In genomic region chr4:96161575-96161974, GRCm38 (mm10) we compare ENCODE assay signal across 21 mouse cellular contexts. TPM values are rescaled to one million over a fixed set of nuclear protein-coding genes. Genes with fewer than 3 reads are reported as not detected.
DNase-seq lines count a peak whose midpoint lies in the region; ATAC-seq and TF ChIP-seq lines count a peak whose summit lies in the region.
"Had no signal": no experiment of that assay in that cellular context is flagged by ENCODE, and none has a peak within 500 bp of the region (broad histone marks: within the 10 kb centered on the region; RNA-seq: fewer than 3 reads in every experiment).

No protein-coding gene starts in this region.

- 60% methylated on average over 1 of the region's 1 CpGs for WGBS in lung, embryonic 14.5 days
- WGBS in heart, embryonic 12.5 days = 65% methylated on average over 1 of the region's 1 CpGs

- ATAC-seq in lung, embryonic 14.5 days (ENCODE audit: insufficient read depth) = 0 out of 2 replicates have a peak, but pooled peaks have one; percentile 52
- no peak for ATAC-seq in heart, embryonic 12.5 days (ENCODE audit: insufficient number of reproducible peaks, low FRiP score)
- ATAC-seq: forebrain, embryonic 14.5 days; forebrain, embryonic 16.5 days had no signal

- no peak overlapping the region for H3K4me3 ChIP-seq in lung, embryonic 14.5 days (ENCODE audit: low read depth, low read length)
- no peak overlapping the region for H3K4me3 ChIP-seq in heart, embryonic 12.5 days
- H3K4me3 ChIP-seq: embryonic facial prominence, embryonic 10.5 days; embryonic facial prominence, embryonic 12.5 days; forebrain, embryonic 10.5 days; forebrain, embryonic 12.5 days had no signal

- H3K27ac ChIP-seq in lung, embryonic 14.5 days (ENCODE audit: low read depth) = no peak overlapping the region
- H3K27ac ChIP-seq in heart, embryonic 12.5 days (ENCODE audit: poor library complexity, severe bottlenecking) = no peak overlapping the region
- H3K27ac ChIP-seq: embryonic facial prominence, embryonic 10.5 days; embryonic facial prominence, embryonic 12.5 days; forebrain, embryonic 10.5 days; forebrain, embryonic 12.5 days had no signal

- TF ChIP-seq CTCF in lung, embryonic 14.5 days (IDR thresholded peaks at IDR 0.05; ENCODE audit: low read depth) = no peak

- no peaks in the 10 kb centered on the region for H3K4me1 ChIP-seq in lung, embryonic 14.5 days (ENCODE audit: insufficient read depth)
- H3K4me1 ChIP-seq in heart, embryonic 12.5 days (replicated peaks) = no peaks in the 10 kb centered on the region
- H3K4me1 ChIP-seq: embryonic facial prominence, embryonic 10.5 days; embryonic facial prominence, embryonic 12.5 days; forebrain, embryonic 10.5 days; forebrain, embryonic 12.5 days had no signal

- no peak overlapping the region for H3K4me2 ChIP-seq in lung, embryonic 14.5 days
- no peak overlapping the region for H3K4me2 ChIP-seq in heart, embryonic 12.5 days
- H3K4me2 ChIP-seq: embryonic facial prominence, embryonic 12.5 days; forebrain, embryonic 12.5 days had no signal

- DNase-seq in lung, embryonic 14.5 days = peak; percentile 20
- DNase-seq in lung, postnatal 25 days (ENCODE audit: low spot score) = no peak
- DNase-seq in fat pad, adult 2 months (ENCODE audit: extremely low read depth, low read depth, low spot score) = peak; percentile 68
- no peak for DNase-seq in urinary bladder, postnatal 4 days (ENCODE audit: low spot score in 2 of 2)
- DNase-seq: adrenal gland, adult 8-10 months; adrenal gland, postnatal 14 days; adrenal gland, postnatal 36 days; cerebellum, adult 11-12 months; cerebellum, adult 2 months; cerebellum, adult 9-10 months; cerebellum, postnatal 10 days; cerebellum, postnatal 25 days had no signal

- no peaks in the 10 kb centered on the region for H3K36me3 ChIP-seq in lung, embryonic 14.5 days (ENCODE audit: insufficient read depth)
- no peaks in the 10 kb centered on the region for H3K36me3 ChIP-seq in heart, embryonic 12.5 days
- H3K36me3 ChIP-seq: embryonic facial prominence, embryonic 10.5 days; embryonic facial prominence, embryonic 12.5 days; forebrain, embryonic 10.5 days; forebrain, embryonic 12.5 days had no signal

- H3K9me3 ChIP-seq in lung, embryonic 14.5 days (ENCODE audit: low read depth, low read length) = no peaks in the 10 kb centered on the region
- no peaks in the 10 kb centered on the region for H3K9me3 ChIP-seq in heart, embryonic 12.5 days (replicated peaks)
- H3K9me3 ChIP-seq: embryonic facial prominence, embryonic 10.5 days; embryonic facial prominence, embryonic 12.5 days; forebrain, embryonic 10.5 days; forebrain, embryonic 12.5 days had no signal

- no peak overlapping the region for H3K9ac ChIP-seq in lung, embryonic 14.5 days
- no peak overlapping the region for H3K9ac ChIP-seq in heart, embryonic 12.5 days
- H3K9ac ChIP-seq: embryonic facial prominence, embryonic 12.5 days; forebrain, embryonic 12.5 days had no signal

- no peaks in the 10 kb centered on the region for H3K27me3 ChIP-seq in lung, embryonic 14.5 days (ENCODE audit: insufficient read depth, low read length)
- H3K27me3 ChIP-seq in heart, embryonic 12.5 days (replicated peaks) = no peaks in the 10 kb centered on the region
- H3K27me3 ChIP-seq: embryonic facial prominence, embryonic 12.5 days; forebrain, embryonic 12.5 days had no signal

RNA-seq across cellular contexts. Expression of gene Cyp2j12, which starts 20.6 kb away (rescaled TPM):
- polyA plus RNA-seq in lung, embryonic 14.5 days (2014; fragmentation: Nextera tagmentation; extraction: Ambion mirVana) = not detected in 2 replicates
- polyA plus RNA-seq in heart, embryonic 12.5 days (2016; fragmentation: Nextera tagmentation; extraction: Ambion mirVana) = not detected in 2 replicates
- polyA plus RNA-seq: C2C12; embryonic facial prominence, embryonic 10.5 days; embryonic facial prominence, embryonic 12.5 days; embryonic facial prominence, embryonic 14.5 days; forebrain, embryonic 10.5 days; forebrain, embryonic 12.5 days; forebrain, embryonic 14.5 days; forebrain, embryonic 16.5 days had no signal

Comparison
In these comparisons a context has a peak if more than half of its experiments do, and no peak if none do; other contexts are left out.
1. DNase-seq: peak in lung, embryonic 14.5 days (single experiment) and fat pad, adult 2 months (single experiment); none in lung, postnatal 25 days (single experiment) and urinary bladder, postnatal 4 days (0 of 2).